Mouse (Mus musculus): ENCODE measurements around the gene Rrm2.
"Not testable (repeated sequence)": the region's sequence is repeated elsewhere in the genome, so short reads cannot be mapped to it uniquely, and the experiment has no call there.

The Rrm2 gene

DNA sequence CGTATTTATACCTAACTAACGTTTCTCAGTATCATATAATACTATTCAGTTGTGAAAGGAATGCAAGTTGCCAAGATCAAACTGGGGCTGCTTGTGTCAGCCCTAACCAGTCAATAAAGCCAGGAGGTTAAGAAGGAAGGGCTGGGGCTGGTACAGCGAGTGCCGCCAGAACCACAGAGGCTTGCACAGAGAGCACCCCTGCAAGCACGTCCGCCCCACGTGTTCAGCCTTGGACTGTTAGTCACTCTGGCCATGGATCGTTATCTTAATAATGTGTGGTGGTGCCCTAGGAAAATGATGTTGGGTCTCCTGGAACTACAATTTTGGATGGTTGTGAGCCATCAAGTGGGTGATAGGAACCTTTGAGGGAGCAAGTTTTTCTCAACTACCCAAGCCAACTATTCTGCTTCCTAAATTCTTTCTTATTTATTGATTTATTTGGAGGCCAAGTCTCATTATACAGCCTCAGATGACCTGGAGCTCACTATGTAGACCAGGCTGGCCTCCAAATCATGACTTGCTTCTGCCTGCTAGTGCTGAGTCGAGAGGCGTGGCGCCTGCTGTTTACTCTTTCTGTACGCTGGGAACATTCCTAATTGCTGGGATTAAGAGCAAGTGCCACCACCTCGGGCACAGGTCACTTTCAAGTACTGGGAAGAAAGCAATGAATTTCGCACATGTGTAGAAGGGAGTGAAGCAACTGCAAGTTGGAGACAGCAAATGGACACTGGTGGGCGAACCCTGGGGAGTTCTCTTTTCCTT is 2.4 kb upstream of the Rrm2 start:
- no peak for ATAC-seq (ENCODE audit: low TSS enrichment)

DNA sequence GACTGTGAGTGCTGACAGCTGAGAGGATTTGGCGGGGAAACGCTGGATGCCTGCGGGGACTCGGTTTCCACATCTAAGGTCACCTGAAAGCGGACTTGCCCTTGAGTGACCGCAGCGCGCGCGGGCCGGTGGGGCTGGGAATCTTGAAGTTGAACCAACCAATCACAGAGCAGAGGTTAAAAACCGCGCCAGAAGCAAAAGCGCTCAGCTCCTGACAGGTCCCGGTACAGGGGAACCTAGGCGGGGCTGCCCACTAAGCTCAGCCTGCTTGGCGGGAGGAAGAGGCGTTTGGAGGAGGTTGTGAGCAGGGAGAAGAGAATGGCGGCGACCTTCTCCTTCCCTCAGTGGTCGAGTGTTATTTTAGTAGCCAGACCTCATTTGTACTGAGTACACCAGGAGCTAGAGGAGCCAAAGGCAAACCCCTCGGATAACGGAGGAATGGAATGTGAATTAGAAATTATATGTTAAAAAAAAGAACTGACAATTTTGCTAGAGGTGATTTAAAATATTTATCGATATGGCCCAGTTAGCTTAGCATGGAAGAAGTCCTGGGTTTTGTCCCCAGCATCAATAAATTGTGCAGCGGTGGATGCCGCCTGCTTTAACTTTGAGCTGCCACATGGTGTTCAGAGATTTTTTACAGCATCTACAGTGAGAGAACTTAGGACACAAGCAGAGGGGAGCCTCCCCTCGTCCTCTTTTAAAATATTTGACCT is 1.1 kb upstream of the Rrm2 start:
- no peak for ATAC-seq (ENCODE audit: low TSS enrichment)

DNA sequence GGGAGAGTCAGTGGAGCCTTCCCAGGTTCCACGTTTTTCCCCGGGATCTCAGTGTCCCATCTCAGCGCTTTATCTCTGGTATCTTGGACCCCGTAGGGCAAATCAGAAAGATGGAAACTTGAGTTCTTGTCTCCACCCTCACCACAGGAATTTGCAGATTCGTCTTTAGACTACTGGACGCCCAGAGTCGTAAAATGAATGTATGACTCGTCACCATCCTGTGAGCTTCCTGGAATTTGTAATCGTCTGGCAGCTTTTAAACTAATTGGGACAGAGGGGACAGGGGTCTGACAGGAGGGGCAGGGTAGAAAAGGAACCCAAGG is 600 bp upstream of the Rrm2 start:
- no peak for ATAC-seq (ENCODE audit: low TSS enrichment)

DNA sequence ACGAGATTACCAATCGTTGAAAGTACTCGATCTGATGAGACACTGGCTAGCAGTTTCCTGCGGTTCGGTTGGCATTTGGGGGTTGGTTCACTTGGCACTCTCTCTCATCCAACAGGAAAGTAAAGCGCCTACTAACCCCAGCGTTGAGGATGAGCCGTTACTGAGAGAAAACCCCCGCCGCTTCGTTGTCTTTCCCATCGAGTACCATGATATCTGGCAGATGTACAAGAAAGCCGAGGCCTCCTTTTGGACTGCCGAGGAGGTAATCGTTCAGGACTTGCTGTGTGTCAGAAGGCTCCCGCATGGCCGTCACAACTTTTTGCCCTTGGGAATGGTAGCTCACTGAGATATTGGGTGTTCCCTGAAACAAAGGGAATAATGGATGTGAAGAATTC is 780 bp downstream of the Rrm2 start:
- ATAC-seq (ENCODE audit: low TSS enrichment) = no peak

DNA sequence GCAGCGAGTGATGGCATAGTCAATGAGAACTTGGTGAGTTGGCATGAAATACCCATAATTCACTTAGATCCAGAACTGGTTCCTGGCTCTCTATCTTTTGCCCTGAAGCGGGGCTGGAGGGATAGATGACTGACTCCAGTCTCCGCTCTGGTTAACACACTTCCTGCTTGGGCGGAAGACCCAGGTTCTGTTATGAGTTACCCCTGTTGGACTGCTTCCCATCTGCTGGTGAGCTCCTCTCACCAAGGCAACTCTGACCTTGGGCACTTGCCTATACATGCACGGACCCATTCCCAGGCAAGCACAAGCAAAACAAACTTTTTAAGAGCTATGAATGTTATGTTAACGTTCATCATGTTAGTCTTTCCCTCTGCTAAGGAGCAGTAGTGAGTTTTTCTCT is 1.4 kb downstream of the Rrm2 start:
- ATAC-seq (ENCODE audit: low TSS enrichment) = no peak

DNA sequence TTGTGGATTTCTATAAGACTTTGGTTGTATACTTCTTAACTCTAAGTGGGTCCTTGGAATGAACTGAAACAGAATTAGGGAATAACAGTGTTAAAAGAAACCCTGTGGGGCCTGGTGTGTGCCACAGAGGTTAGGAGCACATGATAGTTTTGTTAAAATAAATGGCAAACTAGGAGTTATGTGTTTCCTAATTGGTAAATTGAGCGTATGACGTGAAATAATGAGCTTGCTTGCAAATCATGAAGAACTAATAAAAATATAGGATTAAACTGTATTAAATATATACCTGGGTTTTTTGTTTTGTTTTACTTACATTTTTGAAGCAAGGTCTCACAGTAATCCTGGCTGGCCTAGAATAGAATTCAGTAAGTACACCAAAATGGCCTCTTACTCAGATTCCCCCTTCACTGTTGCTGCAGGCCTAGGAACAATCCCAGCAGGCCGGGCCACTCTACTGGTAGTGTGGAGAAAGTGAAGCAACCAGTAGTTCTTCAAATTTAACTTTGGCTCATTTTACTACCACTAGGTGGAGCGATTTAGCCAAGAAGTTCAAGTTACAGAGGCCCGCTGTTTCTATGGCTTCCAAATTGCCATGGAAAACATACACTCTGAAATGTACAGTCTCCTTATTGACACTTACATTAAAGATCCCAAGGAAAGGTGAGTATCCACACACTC is 1.9 kb downstream of the Rrm2 start:
- peak; percentile 58 for ATAC-seq (ENCODE audit: low TSS enrichment)

DNA sequence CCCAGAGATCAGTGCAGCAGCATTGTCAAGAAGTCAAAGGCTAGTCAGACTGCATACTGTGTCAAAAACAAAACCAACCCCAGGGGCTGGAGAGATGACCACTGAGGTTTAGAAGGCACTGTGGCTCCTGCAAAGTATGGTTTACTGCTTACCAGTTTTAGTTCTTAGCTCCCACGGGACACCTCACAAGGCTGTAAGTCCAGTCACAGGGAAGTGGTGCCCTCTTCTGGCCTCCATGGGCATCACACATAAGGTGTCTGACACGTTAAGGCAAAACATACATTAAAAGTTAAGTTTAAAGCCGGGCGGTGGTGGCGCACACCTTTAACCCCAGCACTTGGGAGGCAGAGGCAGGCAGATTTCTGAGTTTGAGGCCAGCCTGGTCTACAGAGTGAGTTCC is 2.6 kb downstream of the Rrm2 start:
- ATAC-seq (ENCODE audit: low TSS enrichment) = no peak

DNA sequence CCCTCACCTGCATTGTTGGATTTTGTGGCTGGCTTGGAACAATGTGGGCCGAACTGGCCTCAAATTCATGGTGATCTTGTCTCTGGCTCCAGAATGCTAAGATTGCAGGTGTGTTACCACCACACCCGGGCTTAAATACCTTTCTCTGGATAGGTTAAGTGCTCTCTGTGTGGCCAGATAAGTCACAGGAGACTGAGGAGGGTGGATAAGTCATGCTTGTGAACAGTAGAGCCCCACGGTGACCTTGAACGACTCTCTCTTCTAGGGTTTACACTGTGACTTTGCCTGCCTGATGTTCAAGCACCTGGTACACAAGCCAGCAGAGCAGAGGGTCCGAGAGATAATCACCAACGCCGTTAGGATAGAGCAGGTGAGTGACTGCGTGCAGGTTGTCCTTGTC is 4.4 kb downstream of the Rrm2 start:
- ATAC-seq (ENCODE audit: low TSS enrichment) = no peak

DNA sequence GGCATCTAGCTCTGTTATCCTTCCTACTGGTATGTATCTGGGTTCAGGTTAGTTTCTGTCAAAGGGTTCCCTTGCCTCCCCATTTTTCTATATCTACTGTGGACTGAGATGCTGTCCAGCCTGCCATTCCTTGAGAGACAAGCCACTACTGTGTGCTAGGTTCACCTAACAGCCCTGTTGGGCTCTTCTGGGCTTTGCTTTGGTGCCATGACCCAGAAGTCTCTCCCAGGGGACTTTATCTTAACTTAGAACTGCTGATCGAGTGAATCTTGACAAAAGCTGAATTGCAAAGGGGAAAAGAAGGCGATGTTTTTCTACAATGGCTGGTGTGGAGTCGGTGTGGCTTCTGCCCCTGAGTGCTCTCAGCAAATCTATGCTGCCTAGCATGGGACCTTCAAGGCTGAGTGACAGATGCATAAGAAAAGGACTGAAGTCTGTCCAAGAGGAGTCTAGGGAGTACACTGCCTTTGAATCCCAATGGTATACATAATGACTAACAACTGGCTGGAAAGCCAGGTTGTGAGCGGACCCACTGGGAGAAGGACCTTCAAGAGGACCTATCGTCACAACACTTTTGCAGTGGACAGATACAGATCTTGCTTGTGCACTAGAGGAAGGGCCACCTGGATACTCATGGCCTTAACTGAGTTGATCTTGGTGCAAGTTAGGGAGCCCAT is 6.7 kb downstream of the Rrm2 start:
- no peak for ATAC-seq (ENCODE audit: low TSS enrichment)

DNA sequence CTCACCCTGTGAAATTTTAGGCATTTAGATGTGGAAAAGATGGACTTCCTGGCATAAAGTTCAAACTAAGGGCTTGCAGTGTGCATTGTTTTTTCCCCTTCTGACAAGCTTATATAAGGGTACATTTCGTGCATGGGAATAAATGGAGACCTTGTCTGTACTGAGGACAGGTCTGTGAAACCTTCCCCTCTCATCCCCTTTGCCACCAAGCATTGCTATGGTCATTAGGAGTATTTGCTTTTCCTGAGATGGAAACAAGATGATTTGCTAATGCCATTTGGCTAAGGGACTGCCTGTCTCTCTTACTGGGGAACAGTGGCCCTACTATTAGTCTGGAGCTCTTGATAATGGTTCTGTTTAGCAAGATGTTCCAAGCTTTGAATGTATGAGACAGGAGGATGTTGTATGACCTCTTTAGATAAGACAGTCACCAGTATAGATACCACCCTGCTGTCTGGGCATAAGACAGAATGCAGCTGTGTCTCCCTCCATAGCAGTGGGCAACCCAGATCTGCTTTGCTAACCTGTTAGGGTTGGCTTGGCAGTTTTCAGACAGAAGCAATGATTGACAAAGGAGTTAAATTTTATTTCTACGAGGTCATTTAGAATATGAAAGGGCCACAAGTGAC is 7.3 kb downstream of the Rrm2 start:
- ATAC-seq (ENCODE audit: low TSS enrichment) = no peak

DNA sequence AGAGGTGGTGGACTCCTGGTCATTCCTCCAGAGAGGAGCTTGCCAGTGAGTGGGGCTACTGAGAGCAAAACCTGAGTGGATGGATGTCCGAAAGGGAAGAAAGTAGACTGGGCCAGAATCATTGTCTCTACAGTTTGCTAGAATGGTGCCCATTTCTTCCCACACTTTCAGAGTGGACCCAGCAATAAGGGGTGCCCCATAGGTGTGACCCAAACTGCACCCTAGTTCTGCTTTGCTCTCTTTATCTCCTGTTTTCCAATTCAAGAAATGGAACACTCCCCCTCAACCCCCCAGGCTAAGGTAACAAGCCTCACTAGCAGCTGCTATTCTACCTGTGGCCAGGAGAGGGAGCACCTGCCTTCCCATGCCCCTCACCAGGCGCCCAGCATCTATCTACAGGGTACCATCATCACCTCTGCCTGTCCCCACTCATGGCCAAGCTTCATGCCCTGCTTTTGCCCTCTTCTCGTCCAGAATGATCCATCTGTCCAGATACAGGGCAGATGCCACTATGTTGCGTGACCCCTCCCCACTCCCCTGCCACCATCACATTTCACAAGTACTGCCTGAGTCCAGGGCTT is 8.8 kb downstream of the Rrm2 start:
- ATAC-seq (ENCODE audit: low TSS enrichment) = peak; percentile 55; the same call in 1 of the 2 replicates

DNA sequence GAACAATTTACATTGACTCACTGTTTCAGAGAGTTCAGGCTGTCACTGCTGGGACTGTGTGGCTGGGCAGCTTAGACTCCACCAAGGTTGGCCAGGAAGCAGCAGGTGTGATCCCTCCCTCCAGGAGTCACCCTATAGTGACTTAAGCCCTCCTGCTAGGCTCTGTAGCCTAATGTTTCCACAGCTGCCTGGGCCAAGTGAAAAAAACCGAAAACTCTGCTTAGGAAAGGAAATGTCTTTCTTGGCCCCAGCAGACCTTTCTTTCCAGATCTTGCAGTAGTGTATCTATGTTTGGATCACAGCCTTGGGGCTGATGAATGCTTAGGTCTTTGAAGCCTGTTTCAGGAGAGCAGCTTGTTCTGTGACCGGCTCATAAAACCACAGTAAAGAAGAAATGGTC is 15.4 kb downstream of the Rrm2 start:
- no peak for ATAC-seq (ENCODE audit: low TSS enrichment)

DNA sequence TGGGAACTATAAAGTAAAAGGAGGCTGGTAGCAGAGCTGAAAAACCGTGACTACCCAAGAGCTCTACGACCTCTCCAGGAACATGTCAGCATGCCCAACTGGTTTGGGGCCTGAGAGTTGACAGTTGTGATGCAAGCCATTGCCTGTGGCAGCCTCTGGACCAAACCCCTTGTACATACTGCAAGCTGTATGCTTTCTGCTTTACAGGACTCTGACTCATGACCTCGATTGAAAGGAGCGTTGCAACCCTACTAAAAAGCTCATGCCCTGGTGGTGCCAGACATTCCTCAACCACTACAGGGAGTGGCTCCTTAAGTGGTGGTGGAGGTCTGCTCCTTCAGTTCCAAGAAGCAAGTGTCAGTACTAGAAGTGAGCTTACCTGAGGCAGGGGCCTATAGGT is 15.8 kb downstream of the Rrm2 start:
- ATAC-seq (ENCODE audit: low TSS enrichment) = no peak

DNA sequence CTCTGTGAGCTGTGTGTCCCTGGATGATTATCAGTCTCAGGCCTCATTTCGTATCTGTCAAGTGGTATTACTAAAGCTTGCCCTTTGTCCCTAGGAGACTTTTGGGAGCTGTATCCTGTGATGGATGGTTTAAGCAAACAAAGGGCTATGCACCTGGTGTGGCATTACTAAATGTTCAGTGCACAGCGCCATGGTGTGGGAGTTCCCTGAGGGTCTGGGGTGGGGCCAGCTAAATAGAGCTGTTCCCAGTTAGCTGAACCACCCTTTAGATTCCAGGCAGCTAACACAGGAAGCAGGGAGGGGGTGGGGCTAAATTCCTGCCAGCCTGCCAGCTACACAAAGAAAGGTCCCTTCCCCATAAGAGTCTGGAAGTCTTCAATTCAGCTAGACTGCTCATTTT is 16.3 kb downstream of the Rrm2 start:
- no peak for ATAC-seq (ENCODE audit: low TSS enrichment)

DNA sequence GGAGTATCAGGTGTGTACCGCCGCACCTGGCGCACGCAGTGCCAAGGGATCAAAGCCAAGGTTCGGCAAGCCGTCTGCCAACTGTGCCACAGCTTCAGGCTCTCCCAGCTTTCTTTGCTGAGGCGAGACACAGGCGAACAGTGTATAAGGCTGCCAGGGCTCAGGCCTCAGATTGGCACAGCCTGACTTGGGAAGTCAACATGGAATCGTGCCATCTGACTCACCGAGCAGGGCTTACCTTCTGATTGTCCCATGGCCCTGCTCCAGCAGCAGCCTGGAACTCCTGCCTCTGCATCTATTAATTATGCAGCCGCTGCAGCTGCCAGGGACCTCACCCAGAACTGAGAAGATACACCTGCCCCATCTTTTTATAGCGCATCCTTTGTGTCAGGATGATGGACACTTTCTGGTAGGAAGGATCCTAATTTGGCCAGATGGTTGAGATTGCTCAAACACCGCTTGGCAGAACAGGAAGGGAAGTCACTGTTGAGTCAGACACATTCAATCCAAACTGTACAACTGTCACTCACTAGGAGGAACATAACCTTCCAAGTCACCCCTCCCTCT is 26.9 kb downstream of the Rrm2 start:
- ATAC-seq (ENCODE audit: low TSS enrichment) = no peak

DNA sequence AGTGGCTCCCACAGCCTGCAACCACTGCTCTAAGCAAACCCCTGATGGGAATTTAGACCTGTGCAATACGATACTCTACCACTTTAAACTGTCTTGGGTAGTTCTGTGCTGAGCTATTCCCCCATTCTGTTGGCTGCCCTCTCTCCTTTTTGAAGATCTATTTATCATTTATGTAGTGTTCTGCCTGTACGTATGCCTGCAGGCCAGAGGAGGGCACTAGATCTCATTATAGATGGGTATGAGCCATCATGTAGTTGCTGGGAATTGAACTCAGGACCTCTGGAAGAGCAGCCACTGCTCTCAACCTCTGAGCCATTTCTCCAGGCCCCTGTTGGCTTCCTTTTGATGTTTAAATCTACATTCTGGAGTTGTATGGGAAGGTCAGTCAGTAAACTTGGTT is 28.9 kb downstream of the Rrm2 start:
- no peak for ATAC-seq (ENCODE audit: low TSS enrichment)

DNA sequence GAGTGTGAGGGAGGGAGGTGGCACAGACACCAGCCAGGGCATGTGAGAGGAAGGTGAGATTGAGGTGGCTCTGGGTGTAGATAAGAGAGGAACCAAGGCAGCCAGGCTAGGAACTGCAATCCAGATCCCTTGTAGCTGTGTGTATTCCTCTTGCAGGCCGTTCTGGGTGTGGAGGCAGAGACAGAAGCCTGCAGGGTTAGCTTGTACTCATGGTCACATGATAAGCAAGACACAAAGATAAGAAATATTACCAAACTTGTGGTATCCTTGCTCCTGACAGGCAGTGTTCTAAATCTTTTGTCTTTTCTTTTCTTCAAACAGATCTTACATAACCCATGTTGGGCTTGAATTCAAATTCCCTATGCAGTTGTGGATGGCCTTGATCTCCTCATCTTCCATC is 31.9 kb downstream of the Rrm2 start:
- no peak for ATAC-seq (ENCODE audit: low TSS enrichment)

DNA sequence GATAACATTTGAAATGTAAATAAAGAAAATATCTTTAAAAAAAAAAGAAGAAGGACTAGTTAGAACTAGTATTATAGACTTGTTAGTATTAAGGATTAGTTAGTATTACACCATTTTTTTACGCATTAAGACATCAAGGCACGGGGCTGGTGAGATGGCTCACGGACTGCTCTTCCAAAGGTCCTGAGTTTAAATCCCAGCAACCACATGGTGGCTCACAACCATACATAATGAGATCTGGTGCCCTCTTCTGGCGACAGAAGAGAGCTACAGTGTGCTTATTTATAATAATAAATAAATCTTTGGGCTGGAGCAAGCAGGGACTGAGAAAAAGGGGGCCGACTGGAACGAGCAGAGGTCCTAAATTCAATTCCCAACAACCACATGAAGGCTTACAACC is 33.5 kb downstream of the Rrm2 start:
- ATAC-seq (ENCODE audit: low TSS enrichment) = not testable (repeated sequence)

DNA sequence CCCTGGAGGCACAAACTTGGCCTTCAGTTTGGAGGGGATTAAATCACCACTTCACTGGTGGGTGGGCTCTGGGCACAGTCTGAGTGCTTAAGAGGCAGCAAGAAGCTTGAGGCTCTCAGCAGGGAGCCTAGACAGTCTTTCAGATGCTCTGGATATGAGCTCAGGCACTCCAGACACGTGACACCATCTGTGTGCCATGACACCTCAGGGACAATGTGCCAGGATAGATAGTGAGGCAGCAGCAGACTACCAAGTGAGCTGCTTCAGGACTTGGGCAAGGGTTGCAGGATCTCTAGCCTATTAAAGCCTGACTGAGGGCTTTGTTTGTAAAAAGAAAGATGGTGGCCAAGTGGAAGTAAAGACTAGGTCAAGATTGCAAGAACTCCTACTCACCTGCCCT is 36.3 kb downstream of the Rrm2 start:
- no peak for ATAC-seq (ENCODE audit: low TSS enrichment)

DNA sequence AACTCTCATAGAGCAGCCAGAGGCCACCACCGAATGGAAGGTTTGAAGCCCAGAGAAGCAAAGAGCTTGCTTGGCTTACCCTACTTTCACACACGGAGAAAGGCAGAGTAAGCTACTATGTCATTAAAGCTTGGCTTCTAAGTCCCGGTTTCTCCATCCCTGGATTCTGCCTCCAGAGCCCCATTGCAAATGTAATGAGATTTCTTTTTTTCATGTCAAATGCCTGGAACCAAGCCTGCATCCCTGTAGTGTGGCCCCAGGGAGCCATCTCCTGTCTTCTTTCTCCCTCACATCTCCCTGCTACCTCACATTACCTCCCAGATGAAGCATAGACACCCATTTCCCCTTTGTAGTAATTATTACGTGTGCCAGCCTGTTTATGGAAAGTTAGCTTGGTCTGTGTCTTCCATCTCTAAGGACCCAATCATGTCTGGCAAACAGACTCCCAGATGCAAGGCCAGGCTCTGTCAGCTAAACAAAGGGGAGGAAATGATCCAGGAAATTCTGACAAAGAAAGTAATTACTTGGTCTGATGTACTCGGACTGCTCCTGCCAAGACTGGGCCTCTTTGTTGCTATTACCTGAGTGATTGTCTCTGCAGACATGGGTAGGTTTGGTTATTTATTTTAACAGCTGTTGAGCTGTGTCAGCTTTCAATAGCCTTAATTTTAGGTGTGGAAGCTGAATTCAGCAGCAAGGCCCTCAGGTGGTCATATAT is 38.7 kb downstream of the Rrm2 start:
- ATAC-seq (ENCODE audit: low TSS enrichment) = no peak

DNA sequence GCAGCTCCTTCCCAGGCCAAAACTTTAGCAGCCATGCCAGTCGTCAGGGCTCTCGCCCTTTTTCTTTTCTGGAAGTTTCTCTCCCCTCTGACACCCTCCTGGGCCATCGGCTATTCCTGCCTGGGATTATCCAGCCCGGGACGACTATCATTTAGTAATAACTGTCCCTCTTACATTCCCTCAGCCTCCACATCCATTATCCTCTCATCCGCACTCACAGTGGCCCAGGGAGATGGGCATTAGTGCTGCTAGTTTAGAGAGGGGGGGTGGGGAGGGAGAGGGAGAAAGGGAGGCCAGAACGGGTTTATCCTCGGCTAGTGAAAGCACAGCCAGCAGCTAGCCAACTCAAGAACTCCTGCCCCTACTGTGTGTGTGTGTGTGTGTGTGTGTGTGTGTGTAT is 39.3 kb downstream of the Rrm2 start:
- ATAC-seq (ENCODE audit: low TSS enrichment) = no peak

Data from frontal cortex, adult (tissue).